Mouse (Mus musculus) lung, embryonic 14.5 days (tissue): ENCODE results near the gene Srgap2. TPM values are rescaled to one million over a fixed set of nuclear protein-coding genes. Genes with fewer than 3 reads are reported as not detected.

Experiments
- ATAC-seq: fragments of 200-750 bp; cut with Nextera tagmentation; 2 replicates; pipeline ENCODE4 v1.8.0; 2017; ENCODE audit warnings: mild to moderate bottlenecking, moderate TSS enrichment, moderate library complexity; ENCODE audit not compliant: insufficient read depth
- DNase-seq: peaks from one replicate; pipeline ENCODE4 v3.0.0-alpha.2; 2015
- H3K27ac ChIP-seq: fragments of 300-500 bp; sonication (generic); 2 replicates; pipeline ENCODE4 v1.5.1; 2014; ENCODE audit warnings: low read depth, mild to moderate bottlenecking, moderate library complexity
- H3K27me3 ChIP-seq: fragments of 300-500 bp; sonication (generic); 2 replicates; pipeline ENCODE4 v1.6.1; 2014; ENCODE audit warnings: low read length, control low read depth; ENCODE audit not compliant: insufficient read depth
- H3K36me3 ChIP-seq: fragments of 300-500 bp; sonication (generic); 2 replicates; pipeline ENCODE4 v1.6.1; 2014; ENCODE audit warnings: control low read depth; ENCODE audit not compliant: insufficient read depth
- H3K4me1 ChIP-seq: fragments of 300-500 bp; sonication (generic); 2 replicates; pipeline ENCODE4 v1.6.1; 2014; ENCODE audit warnings: antibody characterized with exemption, control low read depth; ENCODE audit not compliant: insufficient read depth
- H3K4me2 ChIP-seq: fragments of 300-500 bp; sonication (generic); 2 replicates; pipeline ENCODE4 v1.6.1; 2014; ENCODE audit warnings: mild to moderate bottlenecking
- H3K4me3 ChIP-seq: fragments of 300-500 bp; sonication (generic); 2 replicates; pipeline ENCODE4 v1.5.1; 2014; ENCODE audit warnings: low read depth, low read length
- H3K9ac ChIP-seq: fragments of 300-500 bp; sonication (generic); 2 replicates; pipeline ENCODE4 v1.6.1; 2014
- H3K9me3 ChIP-seq: fragments of 300-500 bp; sonication (generic); 2 replicates; pipeline ENCODE4 v1.6.1; 2016; ENCODE audit warnings: low read depth, low read length, control low read depth
- CTCF ChIP-seq: IDR thresholded peaks from 2 replicates; pipeline ENCODE4 v1.5.1; 2016; ENCODE audit warnings: antibody characterized with exemption, low read depth
- WGBS: fragments of 180-500 bp; shearing (Covaris S2); extraction: QIAGEN DNeasy Blood & Tissue Kit; methylation state at CpG from one replicate; pipeline ENCODE4 v1.1.7; 2014; 5-methylcytosine and 5-hydroxymethylcytosine counted together
- polyA plus RNA-seq: library from polyadenylated mRNA; unstranded; fragments of >200 nt; fragmentation: Nextera tagmentation; extraction: Ambion mirVana; gene quantifications from 2 replicates; pipeline ENCODE4 v1.2.1, GENCODE M21; 2014

Gene Srgap2
- polyA plus RNA-seq, 1 experiment from 2014 or later, result 21.2 TPM

- Histone ChIP-seq H3K27me3 (no peaks in the 10 kb centered on the region), H3K4me1 (no peaks in the 10 kb centered on the region), H3K9ac (peak overlapping the region; percentile 26; the same call in 1 of the 2 replicates), H3K27ac (no peak overlapping the region), H3K9me3 (no peaks in the 10 kb centered on the region), H3K4me3 (no peak overlapping the region), H3K4me2 (peak overlapping the region; percentile 35), H3K36me3 (no peaks in the 10 kb centered on the region)
- peak; percentile 94 for TF ChIP-seq CTCF
- ATAC-seq (peak; percentile 98), DNase-seq (peak; percentile 92)
- WGBS, result 12% methylated on average over 13 of the region's 13 CpGs
Measured at GRCm38 (mm10) chr1:131555042-131555812, 28.1 kb upstream of the Srgap2 start.

GRCm38 (mm10) chr1:131553428-131553827 lies 26.3 kb upstream of the Srgap2 start:
- H3K27me3 ChIP-seq, result no peaks in the 10 kb centered on the region
- no peak overlapping the region for H3K9ac ChIP-seq
- TF ChIP-seq CTCF, result no peak
- no peak overlapping the region for H3K27ac ChIP-seq
- no peaks in the 10 kb centered on the region for H3K9me3 ChIP-seq
- H3K4me2 ChIP-seq, result no peak overlapping the region
- DNase-seq (no peak), ATAC-seq (no peak)
- H3K4me1 ChIP-seq, result no peaks in the 10 kb centered on the region
- no peaks in the 10 kb centered on the region for H3K36me3 ChIP-seq
- no peak overlapping the region for H3K4me3 ChIP-seq

GRCm38 (mm10) chr1:131551956-131552355 lies 24.8 kb upstream of the Srgap2 start:
- Histone ChIP-seq H3K4me1 (no peaks in the 10 kb centered on the region), H3K36me3 (no peaks in the 10 kb centered on the region), H3K27me3 (no peaks in the 10 kb centered on the region), H3K4me3 (no peak overlapping the region), H3K4me2 (no peak overlapping the region), H3K9me3 (no peaks in the 10 kb centered on the region), H3K9ac (no peak overlapping the region), H3K27ac (no peak overlapping the region)
- 88% methylated on average over 2 of the region's 2 CpGs for WGBS
- no peak for TF ChIP-seq CTCF
- ATAC-seq (no peak), DNase-seq (no peak)

- Histone ChIP-seq H3K4me3 (no peak overlapping the region), H3K9ac (no peak overlapping the region), H3K36me3 (no peaks in the 10 kb centered on the region), H3K4me2 (no peak overlapping the region), H3K27ac (no peak overlapping the region), H3K9me3 (no peaks in the 10 kb centered on the region), H3K27me3 (no peaks in the 10 kb centered on the region), H3K4me1 (no peaks in the 10 kb centered on the region)
- peak; percentile 62 for TF ChIP-seq CTCF
- WGBS, result 30% methylated on average over 8 of the region's 8 CpGs
- DNase-seq, result peak; percentile 76
- peak; percentile 80 for ATAC-seq
Measured at GRCm38 (mm10) chr1:131548494-131549365, 21.6 kb upstream of the Srgap2 start.

GRCm38 (mm10) chr1:131546798-131547690 lies 19.9 kb upstream of the Srgap2 start:
- H3K9me3 ChIP-seq, result no peaks in the 10 kb centered on the region
- WGBS, result 61% methylated on average over 13 of the region's 13 CpGs
- H3K4me1 ChIP-seq, result no peaks in the 10 kb centered on the region
- no peak overlapping the region for H3K4me2 ChIP-seq
- ATAC-seq (no peak), DNase-seq (no peak)
- no peak overlapping the region for H3K4me3 ChIP-seq
- H3K27me3 ChIP-seq, result no peaks in the 10 kb centered on the region
- no peak overlapping the region for H3K9ac ChIP-seq
- TF ChIP-seq CTCF, result no peak
- no peaks in the 10 kb centered on the region for H3K36me3 ChIP-seq
- no peak overlapping the region for H3K27ac ChIP-seq

- Histone ChIP-seq H3K4me2 (no peak overlapping the region), H3K9ac (no peak overlapping the region), H3K9me3 (no peaks in the 10 kb centered on the region), H3K36me3 (no peaks in the 10 kb centered on the region), H3K27ac (no peak overlapping the region), H3K4me1 (no peaks in the 10 kb centered on the region), H3K27me3 (no peaks in the 10 kb centered on the region), H3K4me3 (no peak overlapping the region)
- 77% methylated on average over 7 of the region's 7 CpGs for WGBS
- DNase-seq (no peak), ATAC-seq (no peak)
- no peak for TF ChIP-seq CTCF
Measured at GRCm38 (mm10) chr1:131543886-131544565, 16.9 kb upstream of the Srgap2 start.
